Mouse (Mus musculus): ENCODE measurements around the gene Dtl.
A peak's percentile ranks its signal among the peaks of the same experiment; 100 is the strongest.

Gene Dtl

GRCm38 (mm10) chr1:191579524-191579923, 4.2 kb upstream of the Dtl start:
- DNase-seq (ENCODE audit: low spot score): no peak

GRCm38 (mm10) chr1:191574871-191575457, 380 bp downstream of the Dtl start:
- peak; percentile 67 for DNase-seq (ENCODE audit: low spot score)

GRCm38 (mm10) chr1:191573906-191574639, 1.3 kb downstream of the Dtl start:
- peak; percentile 19 for DNase-seq (ENCODE audit: low spot score)

GRCm38 (mm10) chr1:191570415-191570814, 4.9 kb downstream of the Dtl start:
- no peak for DNase-seq (ENCODE audit: low spot score)

- DNase-seq (ENCODE audit: low spot score): no peak
These were observed 5.7 kb downstream of the Dtl start for GRCm38 (mm10) chr1:191569625-191570024.

- DNase-seq (ENCODE audit: low spot score): peak; percentile 29
These were observed 7.5 kb downstream of the Dtl start for GRCm38 (mm10) chr1:191567859-191568258.

GRCm38 (mm10) chr1:191562823-191563365, 12.4 kb downstream of the Dtl start:
- peak; percentile 75 for DNase-seq (ENCODE audit: low spot score)

GRCm38 (mm10) chr1:191559779-191560178, 15.6 kb downstream of the Dtl start:
- no peak for DNase-seq (ENCODE audit: low spot score)

GRCm38 (mm10) chr1:191557109-191557508, 18.2 kb downstream of the Dtl start:
- DNase-seq (ENCODE audit: low spot score): no peak

GRCm38 (mm10) chr1:191550786-191551185, 24.6 kb downstream of the Dtl start:
- no peak for DNase-seq (ENCODE audit: low spot score)

GRCm38 (mm10) chr1:191543747-191544146, 31.6 kb downstream of the Dtl start:
- no peak for DNase-seq (ENCODE audit: low spot score)

GRCm38 (mm10) chr1:191541619-191542018, 33.7 kb downstream of the Dtl start:
- no peak for DNase-seq (ENCODE audit: low spot score)

- DNase-seq (ENCODE audit: low spot score): no peak
These were observed 34.3 kb downstream of the Dtl start for GRCm38 (mm10) chr1:191541014-191541413.

GRCm38 (mm10) chr1:191540300-191540699, 35.0 kb downstream of the Dtl start:
- DNase-seq (ENCODE audit: low spot score): no peak

- no peak for DNase-seq (ENCODE audit: low spot score)
These were observed 40.4 kb downstream of the Dtl start for GRCm38 (mm10) chr1:191534896-191535295.

- no peak for DNase-seq (ENCODE audit: low spot score)
These were observed 44.3 kb downstream of the Dtl start for GRCm38 (mm10) chr1:191531023-191531422.

- DNase-seq (ENCODE audit: low spot score): no peak
These were observed 45.9 kb downstream of the Dtl start for GRCm38 (mm10) chr1:191529406-191529805.

- no peak for DNase-seq (ENCODE audit: low spot score)
These were observed 47.3 kb downstream of the Dtl start for GRCm38 (mm10) chr1:191527921-191528612.

GRCm38 (mm10) chr1:191527089-191527488, 48.3 kb downstream of the Dtl start:
- no peak for DNase-seq (ENCODE audit: low spot score)

- no peak for DNase-seq (ENCODE audit: low spot score)
These were observed 53.9 kb downstream of the Dtl start for GRCm38 (mm10) chr1:191521395-191521794.

- DNase-seq (ENCODE audit: low spot score): no peak
These were observed 54.7 kb downstream of the Dtl start for GRCm38 (mm10) chr1:191520669-191521068.

GRCm38 (mm10) chr1:191520194-191520593, 55.1 kb downstream of the Dtl start:
- DNase-seq (ENCODE audit: low spot score): no peak

All from retina, embryonic 14.5 days (tissue).